Mouse (Mus musculus): ENCODE measurements at regions not wholly inside any gene's neighbourhood (a gene's known extent, or its start where the extent isn't known, plus 50 kb on each side); places are given as distances from the start of the nearest gene placed in this dataset.

DNA sequence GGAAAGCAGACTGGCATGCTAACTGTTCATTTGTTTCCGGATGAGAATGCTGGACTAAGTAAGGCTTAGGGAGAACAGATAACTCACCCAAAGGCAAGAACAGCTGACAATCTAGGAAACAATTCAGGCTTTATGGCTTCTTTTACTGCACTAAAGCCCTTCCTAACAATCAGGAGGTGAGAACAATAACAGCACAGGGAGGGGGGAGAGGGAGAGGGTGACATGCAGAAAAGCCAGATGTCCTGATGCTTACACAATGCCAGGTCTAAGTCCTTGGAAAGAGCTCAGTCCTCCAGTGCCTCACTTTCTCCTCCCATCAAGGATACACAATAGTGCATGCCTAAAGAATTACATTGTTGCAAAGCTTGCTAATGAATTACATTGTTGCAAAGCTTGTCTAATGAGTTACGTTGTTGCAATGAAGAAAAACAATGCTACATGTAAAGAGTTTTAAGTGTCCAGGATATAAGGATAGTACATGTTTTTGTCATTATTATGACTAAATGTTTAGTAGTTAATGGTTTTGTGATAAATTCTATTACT lies 165.3 kb upstream of the Lrig3 start:
- H3K4me2 ChIP-seq (replicated peaks), result no peak overlapping the region
- no peak overlapping the region for H3K9ac ChIP-seq
- DNase-seq (ENCODE audit: low spot score) (no peak), ATAC-seq (ENCODE audit: low FRiP score) (no peak)
- H3K27me3 ChIP-seq (ENCODE audit: control insufficient read depth, insufficient read depth, low read length), result no peaks in the 10 kb centered on the region
- no peak overlapping the region for H3K27ac ChIP-seq
- no peaks in the 10 kb centered on the region for H3K36me3 ChIP-seq (replicated peaks; ENCODE audit: control insufficient read depth, insufficient read depth)
- H3K4me3 ChIP-seq (replicated peaks; ENCODE audit: low read length), result no peak overlapping the region
- WGBS, result 39% methylated on average over 2 of the region's 2 CpGs
- no peaks in the 10 kb centered on the region for H3K9me3 ChIP-seq (ENCODE audit: control insufficient read depth, low read length)
- H3K4me1 ChIP-seq (replicated peaks; ENCODE audit: control insufficient read depth, insufficient read depth, low read length), result no peaks in the 10 kb centered on the region

- H3K36me3 ChIP-seq (replicated peaks; ENCODE audit: control insufficient read depth, insufficient read depth), result no peaks in the 10 kb centered on the region
- no peak overlapping the region for H3K27ac ChIP-seq
- ATAC-seq (ENCODE audit: low FRiP score) (no peak), DNase-seq (ENCODE audit: low spot score) (no peak)
- no peaks in the 10 kb centered on the region for H3K4me1 ChIP-seq (replicated peaks; ENCODE audit: control insufficient read depth, insufficient read depth, low read length)
- H3K4me2 ChIP-seq (replicated peaks), result no peak overlapping the region
- no peaks in the 10 kb centered on the region for H3K9me3 ChIP-seq (ENCODE audit: control insufficient read depth, low read length)
- WGBS, result 54% methylated on average over 4 of the region's 4 CpGs
- no peaks in the 10 kb centered on the region for H3K27me3 ChIP-seq (ENCODE audit: control insufficient read depth, insufficient read depth, low read length)
- H3K4me3 ChIP-seq (replicated peaks; ENCODE audit: low read length), result no peak overlapping the region
- H3K9ac ChIP-seq, result no peak overlapping the region
These were observed 164.5 kb upstream of the Lrig3 start for GRCm38 (mm10) chr10:125801450-125801849.

GRCm38 (mm10) chr10:125802923-125803583 lies 162.9 kb upstream of the Lrig3 start:
- no peaks in the 10 kb centered on the region for H3K9me3 ChIP-seq (ENCODE audit: control insufficient read depth, low read length)
- H3K4me2 ChIP-seq (replicated peaks), result no peak overlapping the region
- DNase-seq (ENCODE audit: low spot score) (no peak), ATAC-seq (ENCODE audit: low FRiP score) (no peak)
- 90% methylated on average over 7 of the region's 7 CpGs for WGBS
- H3K4me3 ChIP-seq (replicated peaks; ENCODE audit: low read length), result no peak overlapping the region
- no peaks in the 10 kb centered on the region for H3K36me3 ChIP-seq (replicated peaks; ENCODE audit: control insufficient read depth, insufficient read depth)
- H3K27ac ChIP-seq, result no peak overlapping the region
- H3K4me1 ChIP-seq (replicated peaks; ENCODE audit: control insufficient read depth, insufficient read depth, low read length), result no peaks in the 10 kb centered on the region
- H3K27me3 ChIP-seq (ENCODE audit: control insufficient read depth, insufficient read depth, low read length), result no peaks in the 10 kb centered on the region
- no peak overlapping the region for H3K9ac ChIP-seq

DNA sequence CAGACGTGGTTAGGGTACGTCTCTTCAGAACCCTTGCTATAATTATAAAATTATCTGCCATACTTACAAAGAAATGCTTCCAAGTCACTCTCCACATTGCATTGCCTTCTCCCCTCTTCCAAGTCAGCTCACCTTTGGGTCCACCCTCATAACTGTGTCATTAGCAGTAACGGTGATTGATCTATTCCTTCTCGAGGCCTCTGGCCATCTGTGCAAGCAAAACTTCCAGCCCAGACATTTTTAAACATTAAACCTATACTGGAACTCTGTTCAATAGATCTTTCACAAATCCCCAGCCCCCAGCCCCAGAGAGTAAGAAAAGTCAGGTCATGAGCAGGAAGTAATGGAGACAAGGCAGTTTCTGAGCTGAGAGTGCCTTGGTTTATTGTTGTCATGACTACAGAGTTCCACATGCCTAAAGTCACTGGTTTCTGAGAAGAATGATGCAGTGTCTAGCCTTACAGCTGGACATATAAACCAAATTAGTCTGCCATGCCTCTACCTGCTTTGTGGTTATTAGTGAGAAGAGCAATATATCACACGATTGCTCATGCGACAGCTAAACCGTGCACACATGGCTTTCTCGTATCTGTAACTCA lies 156.1 kb upstream of the Lrig3 start:
- H3K9ac ChIP-seq, result no peak overlapping the region
- DNase-seq (ENCODE audit: low spot score), result no peak
- H3K36me3 ChIP-seq (replicated peaks; ENCODE audit: control insufficient read depth, insufficient read depth), result no peaks in the 10 kb centered on the region
- no peaks in the 10 kb centered on the region for H3K9me3 ChIP-seq (ENCODE audit: control insufficient read depth, low read length)
- H3K27ac ChIP-seq, result no peak overlapping the region
- H3K27me3 ChIP-seq (ENCODE audit: control insufficient read depth, insufficient read depth, low read length), result no peaks in the 10 kb centered on the region
- no peaks in the 10 kb centered on the region for H3K4me1 ChIP-seq (replicated peaks; ENCODE audit: control insufficient read depth, insufficient read depth, low read length)
- no peak overlapping the region for H3K4me2 ChIP-seq (replicated peaks)
- no peak for ATAC-seq (ENCODE audit: low FRiP score)
- no peak overlapping the region for H3K4me3 ChIP-seq (replicated peaks; ENCODE audit: low read length)
- 60% methylated on average over 8 of the region's 8 CpGs for WGBS

DNA sequence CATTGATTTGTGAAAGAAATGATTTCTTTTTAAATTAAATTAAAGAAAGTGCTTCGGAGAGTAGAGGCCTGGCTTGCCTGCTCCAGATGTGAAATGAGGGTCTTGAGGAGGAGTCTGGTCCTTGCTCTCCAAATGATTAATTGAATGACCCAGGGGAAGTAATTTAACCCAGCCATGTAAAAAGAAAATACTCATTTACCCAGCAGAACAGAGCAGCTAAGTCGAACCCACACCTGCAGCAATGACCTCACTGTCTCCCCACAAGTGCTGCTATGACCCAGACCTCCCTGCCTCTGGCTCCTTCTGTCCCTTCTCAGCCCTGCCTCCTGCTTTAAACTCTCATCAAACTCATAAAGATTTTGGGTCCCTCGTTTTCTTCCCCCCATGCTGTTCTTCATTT lies 155.4 kb upstream of the Lrig3 start:
- no peak overlapping the region for H3K4me2 ChIP-seq (replicated peaks)
- no peak overlapping the region for H3K9ac ChIP-seq
- 40% methylated on average over 3 of the region's 3 CpGs for WGBS
- no peak for DNase-seq (ENCODE audit: low spot score)
- H3K9me3 ChIP-seq (ENCODE audit: control insufficient read depth, low read length), result no peaks in the 10 kb centered on the region
- no peaks in the 10 kb centered on the region for H3K27me3 ChIP-seq (ENCODE audit: control insufficient read depth, insufficient read depth, low read length)
- no peak overlapping the region for H3K27ac ChIP-seq
- no peaks in the 10 kb centered on the region for H3K36me3 ChIP-seq (replicated peaks; ENCODE audit: control insufficient read depth, insufficient read depth)
- ATAC-seq (ENCODE audit: low FRiP score), result no peak
- no peaks in the 10 kb centered on the region for H3K4me1 ChIP-seq (replicated peaks; ENCODE audit: control insufficient read depth, insufficient read depth, low read length)
- no peak overlapping the region for H3K4me3 ChIP-seq (replicated peaks; ENCODE audit: low read length)

GRCm38 (mm10) chr10:125814191-125814887 lies 151.6 kb upstream of the Lrig3 start:
- 83% methylated on average over 7 of the region's 7 CpGs for WGBS
- Histone ChIP-seq H3K9me3 (ENCODE audit: control insufficient read depth, low read length) (no peaks in the 10 kb centered on the region), H3K27ac (no peak overlapping the region), H3K4me3 (replicated peaks; ENCODE audit: low read length) (no peak overlapping the region), H3K36me3 (replicated peaks; ENCODE audit: control insufficient read depth, insufficient read depth) (no peaks in the 10 kb centered on the region), H3K4me1 (replicated peaks; ENCODE audit: control insufficient read depth, insufficient read depth, low read length) (no peaks in the 10 kb centered on the region), H3K4me2 (replicated peaks) (no peak overlapping the region), H3K27me3 (ENCODE audit: control insufficient read depth, insufficient read depth, low read length) (no peaks in the 10 kb centered on the region), H3K9ac (no peak overlapping the region)
- ATAC-seq (ENCODE audit: low FRiP score) (no peak), DNase-seq (ENCODE audit: low spot score) (no peak)

DNA sequence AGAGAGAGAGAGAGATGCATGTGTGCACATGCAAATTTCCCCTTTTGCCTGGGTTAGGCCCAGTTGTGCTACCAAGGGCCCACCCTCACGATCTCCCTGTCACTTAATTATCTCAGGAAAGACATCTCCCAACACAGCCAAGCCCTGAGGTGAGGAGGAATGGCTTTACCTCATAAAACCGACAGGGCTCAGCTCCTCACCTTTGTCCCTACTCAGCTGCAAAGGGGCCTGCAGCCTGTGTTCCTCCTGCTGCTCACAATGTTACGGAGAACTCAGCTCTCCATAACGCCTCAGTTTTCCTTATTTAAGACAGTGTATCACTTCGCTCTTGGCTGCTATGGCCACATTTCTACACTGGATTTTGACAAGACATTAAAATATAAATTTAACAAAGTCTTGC lies 133.8 kb upstream of the Lrig3 start:
- H3K27ac ChIP-seq, result no peak overlapping the region
- no peaks in the 10 kb centered on the region for H3K27me3 ChIP-seq (ENCODE audit: control insufficient read depth, insufficient read depth, low read length)
- no peaks in the 10 kb centered on the region for H3K36me3 ChIP-seq (replicated peaks; ENCODE audit: control insufficient read depth, insufficient read depth)
- H3K4me1 ChIP-seq (replicated peaks; ENCODE audit: control insufficient read depth, insufficient read depth, low read length), result no peaks in the 10 kb centered on the region
- 62% methylated on average over 5 of the region's 5 CpGs for WGBS
- no peak overlapping the region for H3K9ac ChIP-seq
- no peaks in the 10 kb centered on the region for H3K9me3 ChIP-seq (ENCODE audit: control insufficient read depth, low read length)
- H3K4me3 ChIP-seq (replicated peaks; ENCODE audit: low read length), result no peak overlapping the region
- no peak for ATAC-seq (ENCODE audit: low FRiP score)
- no peak for DNase-seq (ENCODE audit: low spot score)
- no peak overlapping the region for H3K4me2 ChIP-seq (replicated peaks)

GRCm38 (mm10) chr10:125832764-125833163 lies 133.2 kb upstream of the Lrig3 start:
- DNase-seq (ENCODE audit: low spot score), result no peak
- WGBS, result 60% methylated on average over 7 of the region's 7 CpGs
- no peaks in the 10 kb centered on the region for H3K27me3 ChIP-seq (ENCODE audit: control insufficient read depth, insufficient read depth, low read length)
- H3K4me2 ChIP-seq (replicated peaks), result no peak overlapping the region
- H3K27ac ChIP-seq, result no peak overlapping the region
- no peaks in the 10 kb centered on the region for H3K4me1 ChIP-seq (replicated peaks; ENCODE audit: control insufficient read depth, insufficient read depth, low read length)
- no peaks in the 10 kb centered on the region for H3K9me3 ChIP-seq (ENCODE audit: control insufficient read depth, low read length)
- no peak overlapping the region for H3K9ac ChIP-seq
- H3K4me3 ChIP-seq (replicated peaks; ENCODE audit: low read length), result no peak overlapping the region
- ATAC-seq (ENCODE audit: low FRiP score), result no peak
- no peaks in the 10 kb centered on the region for H3K36me3 ChIP-seq (replicated peaks; ENCODE audit: control insufficient read depth, insufficient read depth)

DNA sequence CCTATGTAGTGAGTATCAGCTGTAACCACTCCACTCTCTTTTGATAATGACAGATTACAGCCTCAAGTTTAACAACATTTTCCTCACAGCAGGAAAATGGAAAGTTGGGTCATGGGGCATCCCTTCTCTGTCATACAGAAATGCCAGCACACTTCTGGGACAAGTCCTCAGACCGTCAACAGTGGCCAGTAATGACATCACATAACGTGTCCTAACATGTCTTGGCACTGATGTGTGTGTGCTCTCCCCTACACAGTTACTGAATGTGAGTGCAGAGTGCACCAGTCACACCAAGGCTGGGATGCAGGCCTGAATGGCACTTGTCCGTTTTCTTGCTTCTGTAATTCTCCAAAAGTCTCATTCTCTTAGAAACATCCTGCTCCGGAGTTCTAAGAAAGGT lies 132.0 kb upstream of the Lrig3 start:
- no peaks in the 10 kb centered on the region for H3K9me3 ChIP-seq (ENCODE audit: control insufficient read depth, low read length)
- H3K27me3 ChIP-seq (ENCODE audit: control insufficient read depth, insufficient read depth, low read length), result no peaks in the 10 kb centered on the region
- H3K4me3 ChIP-seq (replicated peaks; ENCODE audit: low read length), result no peak overlapping the region
- H3K36me3 ChIP-seq (replicated peaks; ENCODE audit: control insufficient read depth, insufficient read depth), result no peaks in the 10 kb centered on the region
- no peak for ATAC-seq (ENCODE audit: low FRiP score)
- no peaks in the 10 kb centered on the region for H3K4me1 ChIP-seq (replicated peaks; ENCODE audit: control insufficient read depth, insufficient read depth, low read length)
- 81% methylated on average over 4 of the region's 4 CpGs for WGBS
- no peak overlapping the region for H3K4me2 ChIP-seq (replicated peaks)
- no peak overlapping the region for H3K27ac ChIP-seq
- no peak overlapping the region for H3K9ac ChIP-seq
- no peak for DNase-seq (ENCODE audit: low spot score)

Data from hindbrain, embryonic 14.5 days (tissue).